Mouse (Mus musculus) cerebellum, adult (tissue): Measurements from ENCODE around the gene Mtcl1.
"Not testable (repeated sequence)": the region's sequence is repeated elsewhere in the genome, so short reads cannot be mapped to it uniquely, and the experiment has no call there.

Experiments used
- ATAC-seq: cut with Nextera tagmentation; 2 replicates; pipeline ENCODE4 v1.9.2; 2017; ENCODE audit warnings: mild to moderate bottlenecking, moderate library complexity, mixed read lengths; ENCODE audit not compliant: insufficient number of reproducible peaks, low FRiP score, low TSS enrichment

The Mtcl1 gene

DNA sequence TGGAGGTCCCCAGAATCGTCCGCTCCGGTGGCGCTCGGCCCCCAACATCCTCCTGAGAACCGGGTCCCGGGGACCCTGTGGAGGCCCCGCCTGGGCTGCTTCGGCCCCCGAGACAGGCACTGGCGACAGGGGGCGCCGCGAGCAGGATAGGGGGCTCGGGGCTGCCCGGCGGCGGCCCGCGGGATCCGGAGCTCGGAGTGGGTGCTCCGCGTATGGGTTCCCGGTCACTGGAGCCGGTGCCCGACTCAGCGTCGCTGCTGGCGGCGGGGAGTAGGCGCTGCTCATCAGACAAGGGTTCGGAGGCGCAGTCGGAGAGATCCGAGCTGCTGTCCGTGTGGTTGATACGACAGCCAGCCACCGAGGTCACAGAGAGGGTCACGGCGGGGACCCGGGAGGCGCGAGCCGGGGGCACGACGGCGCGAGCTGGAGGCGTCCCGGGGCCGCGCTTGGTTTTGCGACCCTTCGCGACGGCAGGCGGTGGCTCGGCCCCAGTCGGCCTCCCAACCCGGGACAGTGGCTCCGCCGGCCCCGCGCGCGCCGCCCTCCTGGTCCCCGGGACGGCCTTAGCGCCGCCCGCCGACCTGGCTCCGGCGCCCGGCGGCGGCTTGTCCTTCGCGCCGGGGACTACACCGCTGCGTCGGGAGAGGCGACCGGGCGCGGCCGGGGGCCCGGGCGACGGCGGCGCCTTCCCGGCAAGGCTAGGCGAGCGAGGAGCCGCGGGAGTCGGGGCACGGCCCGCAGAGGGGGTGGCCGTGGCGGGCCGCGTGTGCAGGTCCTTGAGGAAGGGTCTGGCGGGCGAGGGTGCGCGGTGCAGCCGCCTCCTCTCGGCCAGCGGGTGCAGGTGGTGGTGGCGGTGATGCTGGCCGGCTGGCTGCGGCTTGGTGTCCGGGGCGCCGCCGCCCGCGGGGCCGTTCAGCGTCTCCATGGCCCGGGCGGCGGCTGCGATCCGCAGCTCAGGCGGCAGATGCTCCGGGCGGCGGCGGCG, 837 bp downstream of the Mtcl1 start:
- no peak for ATAC-seq

DNA sequence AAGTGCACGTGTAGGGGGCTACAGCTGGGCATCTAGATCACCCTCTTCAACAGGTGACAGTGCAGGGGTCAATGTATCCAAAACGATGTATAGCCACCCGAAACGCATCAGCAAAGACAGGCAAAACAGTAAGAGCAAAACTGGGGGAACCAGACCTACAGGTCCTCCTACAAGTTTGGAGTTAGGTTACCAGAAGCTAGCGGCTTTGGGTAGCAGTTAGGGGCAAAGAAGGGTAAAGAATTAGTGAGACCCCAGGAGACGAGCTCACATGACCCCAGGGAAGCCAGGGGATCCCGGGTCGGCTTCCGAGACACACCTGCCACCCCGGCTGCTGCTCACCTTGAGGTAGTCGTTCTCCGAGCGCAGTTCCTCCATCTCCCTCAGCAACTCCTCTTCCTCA, 1.6 kb downstream of the Mtcl1 start:
- ATAC-seq = no peak

DNA sequence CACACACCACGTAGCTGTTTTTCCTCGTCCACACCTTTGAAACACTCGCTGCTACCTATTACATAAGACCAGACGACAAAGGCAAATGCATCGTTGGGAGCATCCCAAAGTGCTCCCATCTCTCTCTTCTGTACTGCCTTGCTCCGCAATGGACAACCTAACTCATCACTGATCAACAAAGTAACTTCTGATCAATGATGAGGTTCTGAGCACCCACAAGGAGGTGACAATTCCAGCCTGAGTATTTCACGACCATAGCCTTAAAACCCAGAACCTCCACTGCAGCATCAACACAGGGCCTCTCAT, 2.6 kb downstream of the Mtcl1 start:
- no peak for ATAC-seq

DNA sequence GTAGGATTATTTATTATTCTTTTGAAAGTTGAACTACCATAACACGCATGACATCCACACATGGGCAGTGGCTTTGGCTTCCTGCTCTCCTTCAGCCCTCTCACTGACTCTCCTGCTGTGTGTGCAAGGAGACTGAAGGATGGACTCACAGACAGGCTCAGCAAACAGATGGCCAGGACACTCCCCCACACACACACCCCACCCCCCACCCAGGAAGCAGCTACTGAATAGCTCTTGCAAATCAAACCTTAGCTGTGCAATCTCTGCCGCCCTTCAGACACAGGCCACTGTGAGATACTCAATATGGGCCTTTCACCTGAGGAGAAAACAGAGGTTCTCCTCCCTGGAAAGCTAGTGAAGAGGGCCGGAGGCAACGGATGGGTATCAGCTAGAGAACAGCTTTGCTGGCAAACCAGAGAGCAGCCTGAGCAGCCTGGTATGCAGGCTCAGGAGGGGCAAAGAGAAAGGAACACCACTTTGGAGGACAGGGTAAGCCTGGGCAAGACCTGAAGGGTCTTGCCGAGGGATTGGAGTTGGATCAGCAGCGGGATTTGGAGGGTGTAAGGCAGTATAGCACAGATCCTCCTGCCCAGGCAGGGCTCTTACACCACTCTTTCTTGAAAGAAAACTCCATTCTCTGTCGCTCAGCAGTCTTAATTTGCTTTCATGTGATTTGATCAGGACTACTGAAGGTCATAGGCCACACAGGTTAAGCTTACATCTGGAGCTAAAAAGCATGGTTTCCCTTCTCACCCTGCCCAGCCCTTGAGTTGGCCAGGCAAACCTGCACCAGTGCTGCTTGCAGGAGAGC, 3.1 kb downstream of the Mtcl1 start:
- 0 out of 2 replicates have a peak, but pooled peaks have one; percentile 2 for ATAC-seq

DNA sequence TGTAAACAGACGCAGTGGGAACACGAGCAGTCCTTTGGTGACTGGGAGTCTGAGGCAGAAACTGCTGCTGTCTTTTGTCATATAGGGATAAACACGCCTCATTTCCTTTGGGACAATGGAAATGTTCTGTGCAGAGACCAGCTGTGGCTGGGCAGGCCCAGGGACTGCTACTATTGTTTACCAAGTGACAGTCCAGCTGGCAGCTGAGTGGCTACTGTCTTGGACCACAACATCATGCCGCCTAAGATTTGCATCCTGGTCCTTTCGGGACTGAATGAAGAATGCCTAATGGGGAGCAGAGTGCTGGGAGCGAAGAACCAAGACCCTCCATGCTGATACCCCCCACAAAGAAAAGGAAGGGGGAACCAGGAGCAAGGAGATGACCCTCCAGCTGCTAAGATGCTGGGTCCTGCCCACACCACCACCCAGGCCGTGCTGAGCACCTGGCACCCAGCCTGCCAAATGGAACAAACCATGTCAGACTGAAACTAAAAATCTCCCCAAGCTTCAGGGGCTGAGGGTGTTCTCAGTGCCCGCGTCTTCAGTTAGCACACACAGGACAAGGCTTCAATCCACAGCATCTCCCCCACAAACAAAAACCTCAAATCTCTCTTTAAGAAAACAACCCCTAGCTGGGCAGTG, 5.4 kb downstream of the Mtcl1 start:
- ATAC-seq = no peak

DNA sequence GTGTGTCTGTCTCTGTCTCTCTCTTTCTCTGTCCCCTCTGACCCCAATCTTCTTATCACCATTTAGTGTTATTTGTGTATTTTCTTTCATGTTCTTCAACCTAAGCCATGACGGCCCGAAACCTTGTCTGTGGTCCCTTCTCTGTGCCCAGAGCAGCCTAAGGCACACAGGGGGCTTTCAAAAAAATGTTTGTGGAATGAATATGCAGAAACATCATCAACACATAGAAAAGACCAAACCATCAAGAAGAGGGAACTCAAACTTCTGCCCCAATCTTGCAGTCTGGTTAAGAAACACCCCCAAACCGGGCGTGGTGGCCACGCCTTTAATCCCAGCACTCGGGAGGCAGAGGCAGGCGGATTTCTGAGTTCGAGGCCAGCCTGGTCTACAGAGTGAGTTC, 9.7 kb downstream of the Mtcl1 start:
- ATAC-seq = no peak

DNA sequence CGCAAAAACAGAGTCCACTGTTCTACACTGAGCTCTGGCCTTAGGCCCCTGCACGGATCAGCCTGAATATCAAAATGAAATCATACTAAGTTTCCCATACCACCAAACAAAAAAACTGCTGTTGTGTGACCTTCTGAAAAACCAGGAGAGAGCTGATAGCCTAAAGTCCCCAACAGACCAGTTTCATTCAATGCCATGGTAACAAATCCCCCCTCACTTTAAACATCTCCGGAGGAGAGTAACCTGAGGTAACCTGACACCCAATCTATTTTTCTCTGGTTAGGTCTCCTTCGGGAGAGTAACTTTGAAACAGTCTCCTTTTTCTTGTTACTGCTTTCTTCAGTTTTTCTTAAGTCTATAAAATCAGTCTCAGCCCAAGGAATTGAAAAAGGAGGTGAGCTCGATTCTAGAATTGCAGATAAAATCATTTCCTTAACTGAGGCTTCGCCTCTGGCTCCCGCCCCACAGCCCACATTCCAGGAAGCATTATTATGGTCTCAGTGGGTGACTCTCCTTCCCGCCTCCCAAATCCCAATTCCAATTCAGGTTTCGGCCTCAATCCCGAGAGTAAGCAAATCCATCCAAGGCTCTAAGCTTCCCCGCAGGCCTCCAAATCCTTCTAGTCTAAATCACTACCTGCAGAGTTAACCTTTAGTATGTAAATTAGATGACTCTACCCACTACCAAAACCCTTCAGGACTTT, 10.3 kb downstream of the Mtcl1 start:
- no peak for ATAC-seq

DNA sequence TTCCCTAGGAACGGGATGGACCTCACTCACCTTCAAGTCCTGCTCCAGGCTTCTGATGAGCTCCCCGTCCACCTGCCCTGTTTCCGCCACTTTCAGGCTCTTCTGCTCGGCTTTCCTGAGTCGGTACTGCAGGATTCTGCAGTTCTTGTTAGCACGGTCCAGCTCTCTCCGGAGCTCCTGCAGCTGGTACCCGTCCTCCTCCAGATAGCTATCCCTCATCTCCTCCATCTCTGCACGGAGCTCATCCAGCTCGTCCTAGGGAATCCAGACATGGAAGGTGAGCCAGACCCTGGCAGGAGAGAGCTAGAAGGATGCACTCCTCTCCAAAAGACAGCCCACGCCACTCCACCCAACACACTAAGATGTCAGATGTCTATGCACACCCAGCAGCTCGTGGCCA, 11.4 kb downstream of the Mtcl1 start:
- peak; percentile 22; the same call in 1 of the 2 replicates for ATAC-seq

DNA sequence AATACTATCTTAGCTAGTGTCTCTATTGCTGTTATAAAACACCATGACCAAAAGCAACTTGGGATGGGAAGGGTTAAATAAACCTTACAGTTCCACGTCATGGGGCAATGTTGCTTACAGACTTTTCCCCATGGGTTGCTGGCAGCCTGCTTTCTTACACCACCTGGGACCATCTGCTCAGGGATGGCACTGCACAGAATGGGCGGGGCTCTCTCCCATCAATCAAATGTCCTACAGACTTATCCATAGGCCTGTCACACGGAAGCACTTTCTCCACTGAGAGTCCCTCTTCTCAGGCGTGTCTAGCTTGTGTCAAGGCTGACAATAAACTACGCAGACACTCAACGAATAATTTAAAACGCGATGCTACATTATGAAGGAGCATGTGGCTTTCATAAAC, 12.7 kb downstream of the Mtcl1 start:
- ATAC-seq = peak; percentile 86

DNA sequence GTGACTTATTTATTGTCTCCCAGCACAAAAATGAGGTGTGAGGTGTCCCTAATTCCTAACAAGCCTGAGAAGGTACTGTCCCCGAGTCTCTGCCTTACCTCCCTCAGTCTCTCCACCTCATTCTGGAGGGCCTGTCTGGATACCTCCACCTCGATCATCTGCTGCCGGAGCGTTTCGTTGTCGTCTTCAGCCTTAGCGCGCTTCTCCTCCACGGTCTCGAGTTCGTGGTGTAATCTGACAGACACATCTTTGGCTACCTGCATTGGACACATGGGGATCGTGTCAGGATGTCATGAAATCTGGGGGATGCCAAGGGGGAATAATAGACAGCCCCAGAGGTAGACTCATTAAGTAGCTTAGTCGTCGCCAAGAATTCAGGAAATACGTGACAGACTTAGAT, 13.6 kb downstream of the Mtcl1 start:
- no peak for ATAC-seq

DNA sequence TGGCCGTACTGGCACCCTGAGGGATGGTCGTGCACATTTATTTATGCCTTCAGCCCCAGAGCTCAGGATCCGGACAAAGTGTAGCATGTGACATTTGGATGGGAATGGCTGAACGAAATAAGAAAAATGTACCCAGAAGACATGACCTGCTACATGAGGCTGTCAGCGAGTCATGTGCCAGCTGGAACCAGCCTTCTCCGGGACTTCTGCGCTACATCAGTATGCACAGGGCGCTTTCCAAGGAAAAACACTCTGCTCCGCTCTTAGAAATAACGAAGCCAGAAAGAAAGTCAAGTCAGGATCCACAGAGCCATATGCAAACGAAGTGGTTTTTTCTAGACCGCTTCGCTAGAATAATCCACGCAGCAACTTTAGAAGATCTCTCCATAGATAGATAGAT, 14.5 kb downstream of the Mtcl1 start:
- ATAC-seq = no peak

DNA sequence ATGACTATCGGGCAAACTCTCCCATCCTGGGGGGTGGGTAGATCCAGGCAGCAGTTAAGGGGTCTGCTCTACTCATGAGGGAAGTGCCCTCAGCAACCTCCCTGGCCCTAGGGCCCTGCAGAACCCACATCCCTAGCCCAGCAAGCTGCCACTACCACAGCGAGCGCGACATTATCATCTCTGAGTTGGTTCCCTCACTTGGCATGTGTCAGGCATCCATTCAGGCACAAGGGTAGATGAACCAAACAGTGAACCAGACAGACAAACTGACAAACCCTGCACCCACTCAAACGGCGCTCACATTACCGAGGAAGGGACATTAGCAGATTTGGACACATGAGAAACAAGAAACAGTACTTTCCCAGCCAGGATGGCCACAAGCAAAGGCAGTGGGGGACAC, 15.0 kb downstream of the Mtcl1 start:
- ATAC-seq = no peak

DNA sequence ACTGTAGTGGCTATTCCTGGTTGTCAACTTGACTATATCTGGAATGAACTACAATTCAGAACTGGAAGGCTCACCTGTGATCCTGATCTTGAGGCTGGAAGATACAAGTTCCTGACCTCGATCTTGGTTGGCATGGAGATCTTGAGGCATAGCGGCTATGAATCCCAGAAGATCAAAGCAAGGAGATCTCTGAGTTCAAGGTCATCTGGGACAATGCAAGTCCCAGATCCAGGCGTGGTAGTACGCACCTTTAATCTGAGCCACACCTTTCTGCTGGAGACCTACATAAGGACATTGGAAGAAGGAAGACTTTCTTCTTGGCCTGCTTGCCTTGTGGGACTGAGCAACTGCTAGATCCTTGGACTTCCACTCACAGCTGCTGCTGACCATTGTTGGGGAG, 24.9 kb downstream of the Mtcl1 start:
- ATAC-seq = not testable (repeated sequence)

DNA sequence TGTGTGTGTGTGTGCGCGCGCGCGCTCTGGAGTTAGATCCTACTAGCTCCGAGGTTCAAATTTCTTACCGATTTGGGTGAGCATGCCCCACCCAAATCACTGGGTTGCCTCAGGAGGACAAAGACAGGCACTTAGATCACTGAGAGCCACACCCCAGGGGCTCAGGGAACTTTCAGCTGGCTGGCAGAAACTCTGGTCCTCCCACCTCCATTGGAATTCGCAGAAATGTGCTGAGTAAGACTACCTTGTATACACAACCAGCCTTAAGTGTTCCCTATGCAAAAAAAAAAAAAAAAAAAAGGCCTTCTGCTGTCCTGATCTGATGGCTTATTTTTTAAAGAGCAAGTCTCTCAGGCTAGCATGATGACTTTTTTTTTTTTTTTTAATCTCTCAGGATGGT, 30.1 kb downstream of the Mtcl1 start:
- no peak for ATAC-seq

DNA sequence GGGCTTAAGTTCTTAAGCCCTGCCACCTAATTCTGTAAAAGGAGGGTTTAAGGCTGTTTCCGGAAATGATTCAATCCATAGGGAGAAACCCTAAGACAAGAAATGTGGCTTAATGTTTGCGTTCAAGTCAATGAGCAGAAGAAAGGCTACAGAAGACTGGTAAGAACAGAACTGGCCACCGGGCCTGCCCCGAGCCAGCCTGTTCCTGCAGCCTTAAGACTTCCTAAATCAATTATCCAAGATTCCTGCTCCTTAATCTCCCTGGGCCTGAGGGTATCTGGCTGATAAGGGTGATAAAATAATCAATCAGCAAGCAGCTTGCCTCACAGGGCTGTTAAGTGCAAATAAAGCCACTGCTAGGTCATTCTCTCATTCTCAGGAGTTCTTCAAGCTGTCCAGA, 31.8 kb downstream of the Mtcl1 start:
- ATAC-seq = no peak

DNA sequence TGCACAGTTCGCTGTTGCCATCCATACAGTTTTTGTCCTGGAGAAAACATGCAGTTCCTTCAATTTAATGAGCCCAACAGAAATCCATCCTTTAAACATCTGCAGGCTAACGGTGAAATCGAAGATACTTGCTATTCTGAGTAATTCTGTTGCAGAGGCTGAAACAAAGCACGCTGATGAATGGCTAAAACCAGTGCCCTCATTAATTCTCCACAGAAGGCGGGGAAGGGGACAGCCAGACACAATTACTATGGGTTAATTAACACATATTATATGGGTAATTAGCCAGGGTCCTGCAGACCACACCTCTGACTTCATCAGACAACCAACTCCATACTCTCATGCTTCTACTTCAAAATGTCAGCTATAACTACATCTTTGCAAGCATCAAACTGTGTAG, 32.2 kb downstream of the Mtcl1 start:
- no peak for ATAC-seq

DNA sequence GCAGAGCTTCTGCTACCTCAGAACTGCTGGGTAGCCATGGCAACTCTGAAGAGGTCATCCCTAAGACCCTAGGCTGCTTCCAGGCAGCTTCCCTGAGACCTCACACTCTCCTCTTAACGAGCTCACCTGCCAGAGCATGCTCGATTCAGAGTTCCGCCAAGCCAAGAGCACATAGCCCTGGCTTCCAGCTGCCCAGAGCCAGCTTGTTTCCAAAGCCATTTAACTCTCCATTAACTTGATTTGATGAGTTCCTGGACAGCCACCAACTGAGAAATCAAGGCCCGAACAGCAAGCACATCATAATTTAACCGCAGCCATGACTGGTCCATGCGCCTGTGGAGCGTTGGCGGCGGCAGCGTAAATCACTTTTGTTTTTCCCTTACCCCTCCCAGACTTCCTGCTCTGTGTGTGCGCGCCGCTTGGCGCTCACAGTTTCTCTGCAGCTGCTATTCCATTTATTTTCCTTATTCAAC, 32.7 kb downstream of the Mtcl1 start:
- ATAC-seq = peak; percentile 33; the same call in 1 of the 2 replicates

DNA sequence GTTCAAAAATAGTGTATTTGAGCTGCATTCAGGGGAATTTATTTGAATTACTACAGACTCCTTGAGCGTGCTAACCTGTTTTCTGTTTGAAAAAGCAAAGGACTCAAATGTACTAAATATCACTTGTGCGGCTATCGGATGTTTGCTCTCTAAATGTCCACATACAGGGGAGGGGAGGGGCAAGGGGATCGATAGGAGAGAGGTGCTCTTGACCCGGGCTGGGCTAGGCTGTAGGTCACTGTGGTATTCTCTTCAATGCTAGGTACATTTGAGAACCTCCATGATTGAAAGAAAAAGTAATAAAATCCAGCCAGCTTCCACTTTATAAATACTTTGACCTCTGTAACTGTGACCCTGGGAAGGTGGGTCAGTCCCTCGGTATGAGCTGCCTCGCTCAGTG, 33.1 kb downstream of the Mtcl1 start:
- no peak for ATAC-seq

DNA sequence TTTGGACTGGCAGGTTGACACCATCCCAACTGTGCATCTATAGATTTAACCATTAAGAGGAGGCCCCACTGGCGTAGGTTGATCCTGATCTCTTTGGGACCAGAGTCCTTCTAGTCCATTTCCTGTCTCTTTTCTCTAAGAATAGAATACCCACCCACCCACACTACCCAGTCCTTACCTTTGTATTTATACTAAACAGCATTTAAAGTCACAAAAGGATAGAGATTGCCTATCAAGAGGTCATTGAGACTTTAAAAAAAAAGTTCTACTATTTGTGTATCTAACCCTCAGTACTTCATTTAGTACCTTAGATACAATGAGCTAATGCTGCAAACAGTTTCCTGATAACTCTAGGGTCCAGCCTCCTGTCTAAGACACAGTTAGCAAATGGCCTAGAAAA, 35.2 kb downstream of the Mtcl1 start:
- ATAC-seq = no peak
